Mouse (Mus musculus) CD4-positive naive resting alpha-beta T cell, adult 57 days (primary cell): ENCODE data around the gene Ttc29. TPM values are rescaled to one million over a fixed set of nuclear protein-coding genes. Genes with fewer than 3 reads are reported as not detected.

Experiments used
- total RNA-seq: library from RNA; stranded (reverse); gene quantifications from one replicate; pipeline ENCODE4 v1.2.4, GENCODE M21; 2023

The Ttc29 gene
- not detected for total RNA-seq

GRCm38 (mm10) chr8:78213074-78213473, at the start of gene Ttc29:
Gene Ttc29 (plus strand): TSS chr8:78213297.

GRCm38 (mm10) chr8:78436071-78436651, 223.1 kb downstream of the Ttc29 start, which contains the start of gene Pou4f2:
Gene Pou4f2 (minus strand): TSS chr8:78436645.

Other genes starting within 250 kb of the Ttc29 start
- gene Pou4f2, start 223.3 kb downstream of the Ttc29 start, total RNA-seq: not detected